Mouse (Mus musculus): ENCODE measurements around the gene Skp2.

The Skp2 gene

DNA sequence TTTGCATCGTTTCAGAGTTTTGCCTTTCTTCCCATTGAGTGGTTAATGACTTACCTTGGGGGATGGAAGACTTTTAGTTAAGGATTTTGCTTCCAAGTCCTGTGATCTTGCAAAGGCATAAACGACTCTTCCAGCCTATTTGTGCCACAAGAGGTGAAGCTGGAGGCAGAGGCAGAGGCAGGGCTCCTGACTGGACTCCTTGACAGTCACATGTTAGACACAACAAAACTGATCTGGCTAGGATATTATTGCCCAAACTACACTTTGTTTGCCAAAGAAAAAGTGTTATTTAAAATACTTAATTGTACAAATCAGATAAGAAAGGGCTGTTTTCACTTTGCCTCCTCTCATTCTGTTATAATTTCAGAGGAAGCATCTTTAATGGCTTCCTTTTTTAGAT is 81.1 kb downstream of the Skp2 start:
- no peak for DNase-seq

- no peak for DNase-seq
Observed at GRCm38 (mm10) chr15:9073684-9074083, 81.5 kb downstream of the Skp2 start.

- no peak for DNase-seq
Observed at GRCm38 (mm10) chr15:9073067-9073608, 82.1 kb downstream of the Skp2 start.

GRCm38 (mm10) chr15:9072630-9073029 is 82.6 kb downstream of the Skp2 start:
- DNase-seq, result no peak

DNA sequence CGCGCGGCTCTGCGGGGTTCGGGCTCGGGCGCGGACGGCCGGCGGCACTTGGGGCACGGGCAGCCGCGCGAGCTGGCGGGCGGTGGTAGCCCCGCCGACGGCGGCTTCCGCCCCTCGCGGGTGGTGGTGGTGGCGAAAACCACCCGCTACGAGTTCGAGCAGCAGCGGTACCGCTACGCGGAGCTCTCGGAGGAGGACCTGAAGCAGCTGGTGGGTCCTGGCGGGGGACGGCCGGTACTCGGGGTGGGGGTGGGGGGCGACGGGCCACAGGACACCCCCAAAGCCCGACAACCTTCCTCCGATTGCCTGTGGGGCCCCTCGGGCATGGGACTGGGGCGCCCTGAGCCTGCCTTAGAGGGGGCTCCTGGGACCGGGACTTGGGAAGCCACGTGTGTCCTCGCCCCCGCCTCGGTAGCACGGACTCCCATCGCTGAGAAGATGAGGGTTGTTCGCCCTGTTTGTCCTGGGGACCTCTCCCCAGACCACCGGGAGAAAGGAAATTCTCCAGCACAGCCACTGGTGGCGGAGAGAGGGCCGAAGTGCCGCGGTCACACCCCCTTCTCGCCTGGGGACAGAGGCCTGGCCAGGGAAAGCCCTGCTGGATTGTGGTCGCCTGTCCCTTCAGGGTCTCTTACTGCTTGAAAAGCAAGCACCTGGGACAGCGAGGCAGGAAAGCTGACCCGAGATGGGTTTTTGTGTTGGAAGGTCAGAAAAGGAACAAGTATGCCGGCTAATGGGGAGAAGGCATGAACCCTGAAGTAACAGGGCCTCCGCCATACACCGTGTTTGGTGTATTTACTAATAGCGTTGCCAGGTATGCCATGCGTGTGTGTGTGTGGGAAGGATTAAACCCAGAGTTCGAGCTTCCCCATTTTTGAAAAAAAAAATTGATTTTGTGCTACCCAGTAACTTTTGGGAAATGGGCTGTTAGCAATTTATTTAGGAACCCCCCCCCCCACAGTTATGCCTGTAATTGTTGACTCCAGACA is 83.4 kb downstream of the Skp2 start:
- peak; percentile 96 for DNase-seq

DNA sequence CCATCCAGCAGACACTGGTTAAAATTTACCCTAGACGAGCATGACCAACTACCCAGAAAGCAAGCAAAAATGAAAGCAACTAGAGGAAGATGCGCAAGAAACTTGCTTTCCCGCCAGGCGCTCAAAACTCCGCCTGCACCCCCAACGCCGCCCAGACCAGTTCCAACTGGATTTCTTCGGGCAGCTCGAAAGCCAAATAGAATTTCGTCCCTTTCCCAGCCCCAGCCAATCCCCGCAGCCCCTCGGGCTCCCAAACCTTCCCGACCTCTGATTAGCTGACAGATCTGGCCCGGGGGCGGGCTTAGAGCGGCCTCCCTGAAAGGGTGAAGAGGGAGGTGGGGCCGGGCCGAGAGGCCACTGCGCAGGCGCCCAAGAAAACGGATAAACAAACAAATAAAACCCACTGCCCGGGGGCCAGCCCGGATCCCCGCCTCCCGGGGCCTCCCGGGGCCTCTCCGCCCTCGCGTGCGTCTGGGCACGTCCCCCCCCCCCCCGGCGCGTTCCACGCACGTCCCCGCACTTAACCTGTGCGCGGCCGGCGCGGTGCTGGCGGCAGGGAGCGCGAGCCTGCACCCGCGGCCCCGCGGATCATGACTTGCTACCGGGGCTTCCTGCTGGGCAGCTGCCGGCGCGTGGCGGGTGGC is 84.2 kb downstream of the Skp2 start, which contains the start of gene Nadk2:
Nadk2 (plus strand) TSS at position 349 of the 644 bp plus-strand sequence.
- peak; percentile 100 for DNase-seq

DNA sequence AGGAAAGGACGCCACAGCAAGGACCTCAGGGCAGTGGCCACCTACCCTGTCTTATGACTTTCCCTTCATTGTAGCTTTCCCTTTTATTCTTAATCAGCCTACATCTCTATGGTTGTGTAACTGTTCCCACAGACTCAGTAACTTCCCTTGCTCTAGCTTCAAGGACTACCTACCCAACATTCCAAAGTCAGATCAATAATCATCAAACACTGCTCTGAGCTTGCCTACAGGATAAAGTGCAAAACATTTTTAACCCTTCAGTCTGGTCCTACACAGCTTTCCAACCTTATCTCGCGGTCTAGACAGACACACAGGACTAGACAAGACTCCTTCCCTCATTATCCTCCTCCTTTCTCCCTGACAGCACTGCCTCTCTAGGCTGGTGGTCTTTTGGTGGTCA is 84.9 kb downstream of the Skp2 start:
- no peak for DNase-seq

DNA sequence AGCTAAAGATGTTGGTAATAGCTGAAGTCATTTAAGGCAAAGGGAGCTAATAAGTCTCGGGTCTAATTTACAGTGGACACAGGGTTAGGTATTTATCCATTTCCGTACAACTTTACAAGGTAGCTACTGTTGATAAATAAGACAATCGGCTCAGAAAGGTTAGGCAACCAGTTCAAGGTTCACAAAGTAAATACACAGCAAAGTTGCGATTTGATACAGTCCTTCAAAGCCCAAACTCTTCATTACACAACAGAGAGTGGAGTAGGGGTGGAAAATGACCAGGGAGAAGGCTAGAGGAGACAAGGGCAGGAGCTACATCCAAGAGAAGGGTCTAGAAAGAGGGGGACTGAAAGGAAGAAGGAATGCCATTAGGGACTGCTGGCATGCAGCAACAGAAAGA is 86.3 kb downstream of the Skp2 start:
- no peak for DNase-seq
